Mouse (Mus musculus) embryo, embryonic 10 days (tissue): ENCODE data around the gene Chit1.

Experiments
- DNase-seq: peaks from one replicate; pipeline ENCODE4 v3.0.0-alpha.2; 2015; ENCODE audit warnings: low spot score

Gene Chit1

DNA sequence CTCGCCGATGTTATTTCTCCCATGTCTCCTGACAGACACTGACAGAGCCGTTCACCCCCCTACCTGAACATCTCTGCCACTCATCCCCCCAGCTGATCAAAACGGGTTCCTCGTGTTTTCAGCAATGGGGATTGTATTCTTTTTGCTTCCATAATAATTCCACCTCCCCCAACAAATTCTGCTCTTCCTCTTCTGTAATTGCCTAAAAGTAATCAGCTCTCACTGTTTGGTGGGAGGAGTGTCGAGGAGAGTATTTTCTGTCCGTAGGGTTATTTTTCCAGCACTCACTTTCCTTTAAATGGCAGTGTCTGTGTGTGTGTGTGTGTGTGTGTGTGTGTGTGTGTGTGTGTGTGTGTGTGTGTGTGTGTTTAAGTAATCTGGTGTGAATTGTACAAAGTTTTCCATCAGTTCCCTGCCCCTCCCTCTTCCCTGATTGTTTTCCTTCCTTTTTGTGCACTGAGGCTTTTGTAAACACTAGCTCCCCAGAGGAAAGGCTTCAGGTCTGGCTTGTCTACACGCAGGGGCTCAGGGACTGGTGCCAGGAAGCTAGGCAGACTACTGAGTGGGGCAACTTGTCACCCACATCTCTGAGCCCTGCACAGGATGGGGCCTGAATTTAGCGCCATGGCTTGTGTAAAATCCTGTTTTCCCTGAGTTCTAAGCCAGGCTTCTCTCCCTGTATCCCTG, 31.4 kb upstream of the Chit1 start:
- DNase-seq, result peak; percentile 48

DNA sequence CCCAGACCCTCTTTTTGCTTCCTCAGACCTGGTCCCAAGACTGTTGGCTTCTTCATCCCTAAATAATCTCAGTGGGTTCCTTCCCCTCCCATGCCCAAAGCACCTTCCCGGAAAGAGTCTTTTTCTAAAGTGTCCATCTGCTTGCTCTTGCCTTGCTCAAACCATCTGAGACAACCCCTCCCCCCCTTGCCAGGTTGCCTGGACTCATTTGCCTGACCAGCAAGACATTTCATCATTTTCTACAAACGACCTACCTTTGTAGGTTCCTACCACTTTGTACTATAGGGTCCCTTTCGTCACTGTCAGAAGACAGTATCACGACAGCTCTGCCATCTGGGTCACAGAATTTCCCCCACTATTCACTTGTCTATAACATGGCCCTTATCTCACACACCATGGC, 30.6 kb upstream of the Chit1 start:
- DNase-seq, result no peak

DNA sequence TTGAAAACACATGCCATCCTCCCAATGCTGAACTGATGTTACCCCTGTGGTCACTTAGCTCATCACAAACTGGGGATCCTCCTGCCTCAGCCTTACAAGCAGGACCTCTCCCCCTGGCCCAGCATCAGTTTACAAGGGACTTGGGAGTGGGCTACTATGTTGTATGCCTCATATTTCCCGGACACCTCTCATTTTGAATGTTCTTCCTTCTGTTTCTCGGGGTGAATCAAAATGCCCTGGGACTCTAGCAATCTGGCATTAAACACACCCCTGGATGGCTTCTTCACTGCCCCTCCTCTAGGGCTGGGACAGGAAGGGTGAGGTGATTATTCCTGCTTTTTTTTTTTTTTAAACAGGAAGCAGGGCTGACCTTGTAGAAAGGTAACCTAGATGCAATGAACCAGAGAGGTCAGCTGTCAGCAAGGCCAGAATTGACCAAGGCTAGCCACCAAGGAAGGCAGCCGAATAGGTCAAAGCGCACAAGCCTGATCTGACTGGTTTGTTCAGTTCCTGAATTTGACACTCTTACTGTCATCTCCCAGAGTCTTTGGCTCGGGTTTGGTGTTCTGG, 30.1 kb upstream of the Chit1 start:
- no peak for DNase-seq

DNA sequence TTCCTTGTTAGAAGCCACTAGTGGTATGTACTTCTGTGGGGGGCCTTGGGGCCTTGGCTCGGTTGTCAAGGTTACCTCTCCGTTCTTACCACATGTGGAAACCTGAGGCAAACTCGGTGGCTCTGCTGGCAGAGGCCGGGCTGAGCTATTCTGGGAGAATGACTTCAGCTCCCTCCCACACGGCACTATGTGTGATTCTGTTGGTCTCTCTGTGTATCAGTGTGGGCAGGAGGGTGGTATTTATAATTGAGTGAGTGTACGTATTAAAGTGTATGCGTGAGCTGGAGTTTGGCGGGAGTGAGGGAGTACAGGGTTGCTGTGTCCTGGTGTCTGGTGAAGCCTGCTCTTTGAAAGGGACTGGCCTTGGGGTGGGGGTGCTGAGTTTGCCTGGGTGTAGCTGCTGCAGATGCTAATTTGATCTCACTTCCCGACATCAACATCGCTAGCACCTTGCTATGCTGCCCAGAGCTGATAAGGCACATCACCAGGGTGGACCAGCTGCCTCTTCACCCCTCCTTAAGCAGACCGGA, 28.0 kb upstream of the Chit1 start:
- DNase-seq, result no peak

DNA sequence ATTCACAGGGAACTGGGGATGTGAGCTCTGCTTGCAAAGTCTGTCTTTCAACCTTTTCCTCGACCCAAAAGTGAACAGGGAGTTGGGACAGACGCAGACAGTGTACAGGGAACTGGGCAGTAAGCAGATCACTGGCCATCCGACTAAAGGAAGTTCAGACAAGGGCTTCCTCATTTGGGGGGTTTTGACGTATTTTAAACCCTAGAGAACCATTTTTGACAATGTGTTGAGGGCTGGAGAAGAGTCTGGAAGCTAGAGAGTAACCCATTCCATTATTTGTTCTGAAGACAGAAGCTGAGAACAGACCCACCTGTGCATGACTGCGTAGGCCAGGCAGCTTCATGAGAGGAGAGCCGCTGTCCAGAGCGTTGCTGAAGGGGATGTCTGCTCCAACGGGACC, 27.4 kb upstream of the Chit1 start:
- DNase-seq, result no peak

DNA sequence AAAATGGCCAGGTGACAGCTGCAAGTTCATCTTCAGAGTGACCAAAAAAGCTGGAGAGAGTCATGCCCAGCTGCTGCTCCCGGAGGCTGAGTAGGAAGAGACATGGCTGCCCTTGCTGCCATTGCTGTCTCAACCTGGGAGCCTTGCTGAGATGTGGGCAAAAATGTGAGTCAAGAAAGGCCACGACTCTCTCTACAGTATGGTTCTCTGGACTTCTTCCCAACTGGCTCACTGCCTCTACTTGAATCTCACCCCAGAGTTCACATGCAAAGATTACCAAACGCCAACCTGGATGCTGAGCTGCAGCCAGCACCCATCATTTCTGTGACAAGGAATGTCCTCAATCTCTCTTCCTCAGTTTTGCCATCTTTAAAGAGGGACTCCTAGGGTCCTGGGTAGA, 26.9 kb upstream of the Chit1 start:
- DNase-seq, result no peak

DNA sequence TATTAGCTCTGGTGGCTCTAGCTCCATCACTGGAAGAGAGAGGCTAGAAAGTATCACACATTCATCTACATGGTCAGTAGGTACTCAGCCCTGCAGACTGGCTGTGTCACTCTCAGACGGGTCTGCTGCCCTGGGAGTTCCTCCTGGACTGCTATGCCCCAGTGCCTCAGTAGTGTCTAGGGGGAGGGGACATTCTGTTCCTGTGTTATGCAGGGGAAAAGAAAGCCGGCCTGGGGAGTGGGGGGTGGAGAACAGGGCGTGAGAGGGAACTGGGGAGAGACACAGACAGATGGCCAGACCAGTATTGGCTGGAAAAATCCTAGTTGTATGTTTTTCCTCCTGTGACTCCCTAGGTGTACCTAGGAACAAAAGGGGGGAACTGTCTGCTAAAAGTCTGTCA, 25.0 kb upstream of the Chit1 start:
- no peak for DNase-seq

DNA sequence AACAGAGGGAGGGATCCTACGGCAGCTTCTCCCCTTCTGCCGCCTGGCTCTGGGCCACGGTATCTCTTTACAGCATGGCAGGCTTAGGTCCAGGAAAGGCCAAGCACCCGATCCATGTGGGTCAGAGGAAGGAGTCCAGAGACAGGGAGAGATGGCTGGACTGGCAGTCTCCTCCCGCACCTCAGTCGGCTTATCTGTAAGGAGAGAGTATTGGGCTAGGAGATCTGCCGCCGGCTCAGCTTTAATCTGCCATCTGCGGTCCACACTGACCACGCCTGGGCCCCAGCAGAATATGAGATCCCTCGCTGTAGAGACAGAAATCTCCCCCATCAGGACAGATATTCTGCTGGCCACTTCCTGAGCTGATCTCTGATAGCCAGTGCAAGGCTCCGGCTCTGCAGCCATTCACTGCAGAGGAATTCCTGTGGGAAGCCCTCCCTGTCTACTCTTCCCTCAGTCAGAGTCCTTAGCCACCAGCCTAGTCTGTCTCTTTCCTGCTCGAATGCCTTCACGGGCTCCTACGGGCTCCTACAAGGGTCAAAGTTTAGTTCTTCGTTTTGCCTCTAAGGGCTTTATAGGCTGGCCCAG, 24.1 kb upstream of the Chit1 start:
- DNase-seq, result no peak

DNA sequence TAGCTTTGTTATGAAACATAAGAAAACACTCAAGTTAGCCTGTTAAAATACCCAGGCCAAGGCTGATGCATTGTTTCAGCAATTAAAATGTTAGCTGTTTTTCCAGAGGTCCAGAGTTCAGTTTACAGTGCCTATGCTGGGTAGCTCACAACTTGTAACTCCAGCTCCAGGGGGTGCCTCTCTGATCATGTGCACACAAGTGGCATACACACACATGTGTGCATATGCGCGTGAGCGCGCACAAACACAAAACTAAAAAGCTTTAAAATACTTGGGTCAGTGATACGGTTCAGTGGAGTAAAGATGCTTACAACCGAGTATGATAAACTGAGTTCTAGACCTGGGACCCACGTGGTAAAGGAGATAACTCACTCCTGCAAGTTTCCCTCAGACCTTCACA, 22.0 kb upstream of the Chit1 start:
- DNase-seq, result no peak

DNA sequence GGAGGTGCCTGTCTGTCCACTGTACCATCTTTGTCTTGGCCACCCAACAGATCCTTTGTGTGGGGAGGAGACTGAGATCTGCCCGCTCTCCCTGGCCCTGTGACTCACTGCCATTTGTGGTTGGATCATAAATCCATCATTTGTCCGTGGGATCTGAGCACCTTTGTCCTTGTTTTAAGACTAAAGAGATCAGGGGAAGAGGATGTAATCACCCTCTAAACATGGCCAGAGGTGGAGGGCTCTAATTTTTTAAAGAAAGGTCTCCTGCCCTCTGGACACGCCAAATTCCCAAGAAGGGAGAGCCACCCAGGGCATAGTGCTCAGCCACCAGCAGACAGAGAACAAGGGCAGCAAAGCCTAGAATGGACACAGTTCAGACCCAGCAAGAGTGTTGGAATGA, 19.2 kb upstream of the Chit1 start:
- DNase-seq, result no peak

DNA sequence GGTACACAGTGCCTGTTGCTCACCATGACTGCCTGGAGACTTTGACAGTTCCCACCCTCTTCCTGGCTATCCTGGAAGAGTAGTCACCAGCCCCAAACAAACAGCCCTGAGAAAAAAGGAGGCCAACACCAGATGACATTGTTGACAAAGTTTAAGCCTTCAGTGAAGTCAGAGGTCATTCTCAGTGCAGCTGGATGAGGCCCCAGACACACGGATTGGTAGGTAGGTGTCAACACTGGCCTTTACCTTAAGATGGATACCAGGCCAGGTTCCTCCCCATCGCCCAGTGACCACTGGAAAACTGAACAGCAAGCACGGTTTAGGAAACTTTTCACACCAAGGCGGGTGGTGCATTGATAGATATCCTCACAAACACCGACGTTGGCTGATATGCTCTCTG, 18.7 kb upstream of the Chit1 start:
- no peak for DNase-seq

DNA sequence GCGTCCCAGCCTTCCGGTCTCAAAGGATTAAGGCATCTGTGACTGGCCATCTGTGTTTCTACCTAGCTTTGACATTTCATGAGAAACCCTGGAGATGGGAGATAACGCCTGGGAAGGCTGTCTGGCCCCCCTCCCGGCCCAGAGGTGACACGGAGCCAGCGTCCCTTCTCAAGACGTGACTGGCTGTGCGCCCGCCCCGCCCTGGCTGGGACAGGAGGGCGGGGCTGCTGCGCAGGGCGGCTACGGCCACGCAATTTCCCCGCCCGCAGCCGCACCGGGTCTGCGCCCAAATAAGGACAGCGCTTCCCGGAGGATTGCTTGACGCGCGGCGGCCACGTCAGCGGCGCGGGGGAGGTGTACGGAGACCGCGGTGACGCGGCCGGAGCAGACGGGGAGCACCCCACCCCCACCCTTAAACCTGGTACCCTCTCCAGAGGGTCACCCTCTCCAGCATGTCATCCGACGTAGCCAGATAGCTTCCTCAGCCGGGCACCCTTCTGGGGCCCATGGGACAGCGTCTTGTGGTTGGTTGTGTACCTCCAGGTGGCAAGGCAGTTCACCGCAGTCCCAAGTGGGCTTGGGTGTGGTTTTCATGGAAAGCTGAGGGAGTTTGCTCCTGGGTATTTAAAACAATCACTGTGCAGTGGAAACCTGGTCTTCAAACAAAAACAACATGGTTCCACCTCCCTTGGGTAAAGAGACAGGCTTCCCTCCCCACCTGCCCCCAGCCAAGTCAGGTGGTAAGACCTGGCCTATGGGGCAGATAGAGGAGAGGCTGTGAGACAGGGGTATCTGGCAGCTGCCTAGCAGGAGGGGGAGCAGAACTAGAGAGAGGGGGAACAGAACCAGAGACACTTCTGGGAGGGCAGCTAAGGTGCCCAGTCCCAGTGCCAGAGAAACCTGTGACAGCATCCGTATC, 17.9 kb upstream of the Chit1 start:
- DNase-seq, result peak; percentile 91

DNA sequence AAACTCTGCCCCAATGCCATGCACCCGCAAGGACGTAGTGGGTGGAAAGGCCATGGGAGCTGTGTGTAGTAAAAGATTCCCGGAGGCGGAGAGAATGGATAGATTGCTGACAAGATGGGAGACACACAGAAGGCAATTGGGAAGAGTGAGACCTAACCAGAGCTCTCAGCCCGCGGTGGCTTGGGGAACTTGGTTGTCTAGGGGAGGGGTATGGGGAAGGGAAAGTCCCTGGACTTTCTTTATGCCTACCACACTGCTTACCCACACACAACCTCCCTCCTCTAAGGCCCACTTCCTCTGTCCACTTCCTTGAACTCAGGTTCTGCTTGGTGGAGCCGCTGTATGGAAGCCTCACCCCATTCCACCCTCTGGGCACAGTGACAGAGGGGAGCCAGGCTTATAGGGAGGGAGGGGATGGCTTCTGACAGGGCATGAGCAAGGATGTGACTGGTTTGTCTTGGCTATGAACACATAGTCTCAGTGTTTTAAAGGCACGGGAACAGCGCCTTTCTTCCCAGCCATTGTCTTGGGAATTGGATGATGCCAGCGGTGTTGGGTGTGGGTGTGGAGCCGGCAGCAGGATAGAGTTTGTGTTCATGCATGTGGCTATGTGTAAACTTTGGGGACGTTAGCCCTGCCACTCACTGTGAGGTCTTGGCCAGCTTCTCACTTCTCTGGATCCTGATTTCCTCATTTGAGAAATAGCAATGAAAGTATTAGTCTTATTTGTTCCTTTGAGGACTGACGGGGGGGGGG, 17.1 kb upstream of the Chit1 start:
- DNase-seq, result no peak

DNA sequence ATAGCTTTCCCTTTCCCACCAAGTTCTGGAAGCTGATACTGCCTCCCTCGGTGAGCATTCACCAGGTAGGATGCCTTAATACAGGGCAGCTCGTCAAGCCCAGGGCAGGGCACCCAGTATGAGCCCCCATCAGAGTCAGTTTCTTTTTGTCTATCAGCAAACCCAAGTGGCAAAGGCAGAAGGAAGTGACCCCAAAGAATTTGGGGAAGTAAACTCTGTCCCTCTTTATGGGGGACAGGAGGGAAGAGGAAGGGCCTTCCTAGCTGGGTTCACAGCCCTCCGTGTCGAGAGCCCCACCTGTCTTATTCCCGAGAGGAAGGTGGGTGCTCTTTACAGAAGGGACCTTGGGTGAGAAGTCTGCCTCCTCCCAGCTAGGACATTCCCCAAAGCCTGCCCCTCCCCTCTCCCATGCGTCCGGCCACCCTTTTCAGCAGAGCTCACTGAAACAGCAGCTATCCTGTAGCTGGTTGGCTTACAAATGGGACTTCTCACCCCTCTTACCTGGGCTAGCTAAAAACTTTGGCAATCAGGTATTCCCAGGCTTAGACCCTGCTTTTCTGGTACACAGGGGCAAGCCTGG, 15.9 kb upstream of the Chit1 start:
- no peak for DNase-seq

DNA sequence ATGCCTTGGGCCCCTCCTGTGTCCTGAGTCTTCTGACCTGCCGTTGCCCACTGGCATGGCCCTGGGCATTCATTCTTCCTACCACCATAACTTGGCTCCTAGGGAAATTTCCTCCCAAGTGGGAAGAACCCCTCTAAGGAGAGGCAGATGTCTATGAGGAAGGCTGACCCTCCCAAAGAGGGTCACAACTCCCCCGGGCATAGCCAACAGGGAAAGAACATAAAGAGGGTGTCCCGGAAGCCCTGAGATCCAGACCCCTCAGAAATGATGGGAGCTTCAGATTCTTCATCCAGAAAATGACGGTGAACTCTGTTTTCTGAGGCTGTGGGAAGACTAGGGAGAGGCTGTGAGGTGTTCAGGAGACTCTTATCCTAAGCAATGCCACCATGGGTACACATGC, 15.3 kb upstream of the Chit1 start:
- DNase-seq, result no peak

DNA sequence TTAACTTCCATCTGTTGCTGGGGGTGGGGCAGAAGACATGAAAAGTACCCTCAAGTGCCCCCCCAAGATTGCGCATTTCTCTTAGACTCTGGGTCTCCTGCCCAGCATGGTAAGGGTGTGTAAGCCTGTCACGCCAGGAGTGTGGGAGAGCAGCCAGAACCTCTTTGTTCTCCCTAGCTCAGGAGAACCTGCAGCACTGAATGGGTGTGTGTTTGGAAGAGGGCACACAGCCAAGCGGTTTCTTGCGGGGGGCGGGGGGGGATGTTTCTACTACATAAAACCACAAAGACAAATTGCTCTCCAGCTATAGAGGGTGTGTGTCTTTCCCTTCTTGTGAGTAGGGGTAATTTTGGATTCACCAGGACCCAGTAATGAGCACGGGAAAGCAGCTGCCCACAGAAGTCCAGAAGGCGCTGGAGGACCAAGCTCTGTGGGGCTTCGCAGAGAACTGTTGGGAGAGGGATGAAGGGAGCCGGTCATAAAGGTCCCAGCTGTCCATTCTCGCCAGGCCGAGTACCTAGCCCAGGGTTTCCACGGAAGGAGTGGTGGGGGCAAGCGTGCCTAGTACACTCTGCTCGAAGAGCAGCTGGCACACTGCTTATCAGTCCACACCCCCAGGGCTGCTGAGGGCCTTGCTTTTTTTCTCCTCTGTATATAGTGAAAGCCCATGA, 14.6 kb upstream of the Chit1 start:
- DNase-seq, result no peak

DNA sequence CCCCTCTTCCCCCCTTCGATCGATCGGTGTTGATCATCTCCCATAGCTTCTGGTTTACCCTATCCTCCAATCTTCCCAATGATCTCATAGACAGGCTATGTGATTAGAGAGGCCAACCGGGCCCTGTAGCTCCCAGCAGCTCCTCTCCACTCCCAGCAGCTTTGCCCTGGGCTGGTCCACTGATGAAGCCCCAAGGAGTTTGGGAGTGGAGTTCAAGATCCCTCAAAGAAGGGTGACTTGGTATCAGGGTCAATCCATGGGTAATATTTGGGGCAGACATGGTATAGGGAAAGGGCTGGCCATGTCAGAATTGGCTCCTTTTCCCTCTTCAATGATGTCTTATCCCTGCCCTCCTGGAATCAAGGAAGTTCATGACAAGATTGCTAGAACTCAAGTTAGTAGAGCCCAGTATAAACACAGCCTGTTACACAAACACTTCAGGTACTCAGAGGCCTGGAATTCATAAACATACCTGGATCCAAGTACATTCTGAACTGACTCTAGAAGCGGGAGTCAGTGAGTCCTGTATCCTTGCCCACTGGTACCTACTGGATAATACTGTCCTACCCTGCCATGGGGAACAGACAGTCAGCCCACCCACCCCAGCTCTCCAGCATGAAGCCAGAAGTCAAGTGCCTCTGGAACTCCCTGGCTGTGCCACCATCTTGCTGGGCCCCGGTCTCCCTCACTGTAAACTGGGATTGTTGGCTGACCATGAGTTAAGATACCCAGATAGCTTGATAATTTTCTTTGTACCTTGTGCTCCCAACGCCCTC, 13.8 kb upstream of the Chit1 start:
- no peak for DNase-seq

DNA sequence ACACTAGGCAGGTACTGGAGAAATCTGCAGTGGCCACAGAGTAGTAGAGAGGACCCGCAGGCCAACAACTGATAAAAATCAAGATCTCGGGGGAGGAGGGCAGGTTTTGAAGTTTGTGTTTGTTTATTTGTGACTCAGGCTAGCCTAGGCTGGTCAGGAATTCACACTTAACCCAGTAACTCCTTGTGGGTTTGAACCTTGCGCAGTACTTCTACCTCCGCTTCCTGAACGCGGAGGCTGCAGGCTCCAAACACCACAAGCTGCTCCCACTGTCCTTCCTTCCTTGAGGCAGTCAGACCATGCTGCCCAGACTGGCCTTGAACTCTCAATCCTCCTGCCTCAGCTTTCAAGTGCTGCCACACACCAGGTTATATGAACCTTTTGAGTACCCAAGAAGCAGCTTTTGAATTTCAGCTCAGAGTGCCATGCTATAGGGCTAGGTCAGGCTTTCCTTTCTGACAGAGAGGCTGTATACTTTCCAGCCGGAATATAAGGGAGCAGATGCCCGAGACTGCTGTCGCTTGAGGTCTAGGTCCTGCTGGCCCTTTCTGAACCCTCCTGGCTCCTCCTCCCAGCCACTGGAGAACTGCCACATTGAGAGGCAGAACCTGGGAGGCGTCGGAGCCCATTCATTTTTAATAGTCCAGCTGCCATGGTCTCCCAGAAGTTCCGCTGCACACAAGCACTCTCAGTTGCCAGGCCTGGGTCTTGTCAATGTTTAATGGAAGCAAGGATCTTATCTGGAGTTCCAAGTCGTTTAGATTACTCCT, 12.9 kb upstream of the Chit1 start:
- DNase-seq, result no peak
